Mouse (Mus musculus): ENCODE data around the gene Tmem220. TPM values are rescaled to one million over a fixed set of nuclear protein-coding genes. Genes with fewer than 3 reads are reported as not detected.
"Not testable (repeated sequence)": the region's sequence is repeated elsewhere in the genome, so short reads cannot be mapped to it uniquely, and the experiment has no call there.

The Tmem220 gene
- polyA plus RNA-seq, 1 experiment from 2014 or later, result 1.8 TPM

DNA sequence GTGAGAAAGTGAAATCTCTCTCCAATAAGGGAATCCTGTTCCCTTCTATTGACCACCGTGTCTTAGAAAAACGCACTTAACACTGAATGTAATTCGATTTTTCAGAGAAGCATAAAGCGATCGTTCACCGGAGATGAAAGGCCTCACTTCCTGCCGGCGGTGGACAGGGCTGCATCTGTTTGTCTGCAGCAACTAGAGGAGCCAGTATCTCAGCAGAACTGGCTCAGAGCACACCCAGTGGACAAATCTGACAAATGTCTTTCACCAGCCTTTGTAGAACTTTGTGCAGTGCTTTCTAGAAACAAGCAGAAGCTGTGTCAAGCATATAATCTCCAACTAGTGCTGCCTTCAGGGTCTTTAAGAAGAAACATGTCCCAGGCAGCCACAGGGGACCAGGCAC is 14.5 kb upstream of the Tmem220 start:
- Histone ChIP-seq H3K4me1 (ENCODE audit: control insufficient read depth, insufficient read depth, low read length) (peaks cover 6% of the 10 kb centered on the region; the same call in 1 of the 2 replicates), H3K36me3 (ENCODE audit: control insufficient read depth, insufficient read depth, low read length) (no peaks in the 10 kb centered on the region), H3K4me3 (replicated peaks; ENCODE audit: low read length) (no peak overlapping the region), H3K27me3 (ENCODE audit: control insufficient read depth, insufficient read depth, low read length) (no peaks in the 10 kb centered on the region), H3K4me2 (ENCODE audit: low read depth, low read length) (peak overlapping the region; percentile 35; the same call in 1 of the 2 replicates), H3K9me3 (replicated peaks; ENCODE audit: control insufficient read depth, low read length) (no peaks in the 10 kb centered on the region), H3K9ac (ENCODE audit: low read length) (no peak overlapping the region), H3K27ac (ENCODE audit: low read length) (no peak overlapping the region; the same call in none of the 2 replicates)
- no peak for ATAC-seq (ENCODE audit: insufficient read depth, low FRiP score)
- WGBS, result 4% methylated on average over 8 of the region's 8 CpGs

DNA sequence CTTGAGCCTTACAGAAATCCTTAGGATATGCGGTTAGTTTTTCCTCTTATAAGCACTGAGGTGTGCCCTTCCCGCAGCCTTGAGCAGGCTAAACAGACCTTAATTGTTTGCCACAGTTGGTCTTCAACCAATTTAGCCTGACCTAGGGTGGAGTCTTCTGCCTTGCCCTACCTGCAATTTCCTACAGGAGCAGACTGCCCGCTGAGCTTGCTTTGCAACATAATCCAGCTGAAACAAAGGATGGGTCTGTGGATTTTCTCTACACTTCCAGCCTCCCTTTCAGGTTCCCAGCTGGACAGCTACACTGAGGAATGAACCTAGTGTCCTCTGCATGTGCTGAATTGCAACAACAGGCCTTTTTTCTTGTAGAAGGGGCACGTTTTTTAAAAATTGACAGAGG is 13.3 kb upstream of the Tmem220 start:
- no peak overlapping the region for H3K27ac ChIP-seq (ENCODE audit: low read length)
- no peaks in the 10 kb centered on the region for H3K27me3 ChIP-seq (ENCODE audit: control insufficient read depth, insufficient read depth, low read length)
- no peaks in the 10 kb centered on the region for H3K9me3 ChIP-seq (replicated peaks; ENCODE audit: control insufficient read depth, low read length)
- H3K4me1 ChIP-seq (ENCODE audit: control insufficient read depth, insufficient read depth, low read length), result peaks cover 6% of the 10 kb centered on the region; the same call in 1 of the 2 replicates
- H3K4me2 ChIP-seq (ENCODE audit: low read depth, low read length), result no peak overlapping the region
- H3K4me3 ChIP-seq (replicated peaks; ENCODE audit: low read length), result no peak overlapping the region
- H3K36me3 ChIP-seq (ENCODE audit: control insufficient read depth, insufficient read depth, low read length), result no peaks in the 10 kb centered on the region
- 48% methylated on average over 4 of the region's 4 CpGs for WGBS
- ATAC-seq (ENCODE audit: insufficient read depth, low FRiP score), result no peak
- H3K9ac ChIP-seq (ENCODE audit: low read length), result no peak overlapping the region

DNA sequence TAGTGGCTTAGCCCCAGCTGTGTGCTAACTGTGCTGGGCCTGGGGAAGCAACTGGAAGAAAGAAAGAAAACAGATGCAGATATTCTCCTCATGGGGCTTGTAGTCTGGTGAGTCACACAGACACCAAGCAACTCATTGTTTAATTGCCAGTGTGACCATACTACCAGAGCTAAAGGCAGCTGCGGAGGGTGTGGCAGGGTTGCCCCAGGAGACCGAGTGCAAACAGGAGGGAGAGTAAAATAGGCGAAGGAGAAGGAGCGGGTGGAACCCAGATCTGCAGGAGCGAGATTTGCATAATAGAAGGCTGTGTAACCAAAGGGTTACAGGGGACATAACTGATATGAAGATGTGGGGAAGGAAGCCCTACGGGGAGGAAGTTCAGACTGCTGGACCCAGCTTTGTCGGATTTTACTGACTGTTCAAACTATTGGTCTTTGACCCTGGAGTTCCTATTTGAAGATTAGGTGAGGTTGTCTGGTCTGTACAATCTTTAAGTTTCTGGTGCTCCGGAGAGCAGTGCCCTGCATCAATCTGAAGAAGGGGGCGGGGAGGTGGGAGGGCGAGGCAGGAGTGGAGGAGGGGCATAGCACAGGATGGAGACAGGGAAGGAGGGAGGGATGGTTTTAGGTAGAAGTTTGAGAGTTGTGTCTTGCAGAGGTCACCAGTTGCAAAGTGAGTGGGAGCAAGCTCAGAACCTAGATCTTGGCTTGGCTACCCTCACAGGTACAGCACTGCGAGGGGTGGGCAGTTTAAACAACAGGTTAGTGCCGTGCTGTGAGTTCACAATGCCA is 7.0 kb upstream of the Tmem220 start:
- Histone ChIP-seq H3K27me3 (ENCODE audit: control insufficient read depth, insufficient read depth, low read length) (no peaks in the 10 kb centered on the region), H3K4me3 (replicated peaks; ENCODE audit: low read length) (peak overlapping the region; percentile 13), H3K27ac (ENCODE audit: low read length) (peak overlapping the region; percentile 80), H3K4me2 (ENCODE audit: low read depth, low read length) (peak overlapping the region; percentile 29), H3K4me1 (ENCODE audit: control insufficient read depth, insufficient read depth, low read length) (peaks cover 5% of the 10 kb centered on the region; the same call in 1 of the 2 replicates), H3K9ac (ENCODE audit: low read length) (peak overlapping the region; percentile 18), H3K36me3 (ENCODE audit: control insufficient read depth, insufficient read depth, low read length) (no peaks in the 10 kb centered on the region), H3K9me3 (replicated peaks; ENCODE audit: control insufficient read depth, low read length) (no peaks in the 10 kb centered on the region)
- 13% methylated on average over 12 of the region's 12 CpGs for WGBS
- ATAC-seq (ENCODE audit: insufficient read depth, low FRiP score), result peak; percentile 86

DNA sequence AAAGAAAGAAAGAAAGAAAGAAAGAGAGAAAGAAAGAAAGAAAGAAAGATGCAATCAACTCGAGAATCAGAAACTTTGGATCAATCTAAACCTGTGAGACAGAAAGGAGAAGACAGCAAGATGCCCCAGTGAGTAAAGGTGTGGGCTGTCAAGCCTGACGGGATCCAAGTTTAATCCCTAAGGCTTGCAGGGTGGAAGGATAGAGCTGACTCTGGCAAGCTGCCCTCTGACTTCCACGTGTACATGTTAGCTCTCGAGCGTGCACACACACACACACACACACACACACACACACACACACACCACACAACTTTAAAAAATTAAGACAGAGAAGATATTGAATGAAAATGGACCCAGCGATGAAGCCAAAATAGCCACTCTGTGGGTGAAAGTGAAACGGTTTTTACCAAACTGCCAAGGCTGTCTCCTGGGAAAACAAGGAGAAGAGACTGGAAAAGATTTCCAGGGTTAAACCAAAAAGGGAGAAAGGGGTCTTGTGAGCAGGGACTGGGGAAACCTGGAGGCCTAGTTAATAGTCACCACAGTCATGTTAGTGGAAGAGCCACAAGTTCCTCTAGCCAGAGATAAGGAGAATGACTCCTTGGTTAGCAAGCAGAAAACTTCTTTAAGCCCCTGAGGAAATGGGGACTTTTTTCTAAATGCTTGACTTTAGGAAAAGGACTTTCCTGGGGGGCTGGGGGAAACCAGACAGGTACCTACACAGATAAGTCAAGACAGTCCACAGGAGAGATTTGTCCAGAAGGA is 5.1 kb upstream of the Tmem220 start:
- no peak overlapping the region for H3K4me2 ChIP-seq (ENCODE audit: low read depth, low read length)

DNA sequence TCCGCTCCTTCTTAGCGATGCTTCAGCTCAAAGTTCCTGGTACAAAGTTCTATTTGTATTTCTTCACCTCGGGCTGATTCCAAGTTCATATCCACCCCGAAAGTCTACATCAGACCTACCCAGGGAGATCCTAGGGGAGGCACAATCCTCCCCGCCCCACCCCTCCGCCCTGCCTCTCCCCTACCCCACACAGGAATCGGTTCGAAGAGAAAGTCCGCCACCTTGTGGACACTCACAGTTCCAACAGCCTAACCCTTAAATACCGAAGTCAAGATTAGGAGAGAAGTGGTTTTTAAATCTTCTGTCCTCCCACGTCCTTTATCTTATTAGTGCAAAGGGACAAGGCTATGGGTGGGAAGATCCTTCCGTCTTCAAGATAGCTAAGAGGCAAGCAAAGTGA is 4.0 kb upstream of the Tmem220 start:
- H3K4me3 ChIP-seq (replicated peaks; ENCODE audit: low read length), result peak overlapping the region; percentile 22
- no peaks in the 10 kb centered on the region for H3K36me3 ChIP-seq (ENCODE audit: control insufficient read depth, insufficient read depth, low read length)
- H3K4me2 ChIP-seq (ENCODE audit: low read depth, low read length), result peak overlapping the region; percentile 46

More for the DNA sequence above, 5.1 kb upstream of the Tmem220 start:
- Histone ChIP-seq H3K4me3 (replicated peaks; ENCODE audit: low read length) (no peak overlapping the region), H3K9me3 (replicated peaks; ENCODE audit: control insufficient read depth, low read length) (no peaks in the 10 kb centered on the region), H3K27ac (ENCODE audit: low read length) (peak overlapping the region; percentile 57), H3K27me3 (ENCODE audit: control insufficient read depth, insufficient read depth, low read length) (no peaks in the 10 kb centered on the region), H3K9ac (ENCODE audit: low read length) (no peak overlapping the region), H3K4me1 (ENCODE audit: control insufficient read depth, insufficient read depth, low read length) (peaks cover 5% of the 10 kb centered on the region; the same call in 1 of the 2 replicates), H3K36me3 (ENCODE audit: control insufficient read depth, insufficient read depth, low read length) (no peaks in the 10 kb centered on the region)
- WGBS, result 54% methylated on average over 7 of the region's 7 CpGs
- no peak for ATAC-seq (ENCODE audit: insufficient read depth, low FRiP score)

DNA sequence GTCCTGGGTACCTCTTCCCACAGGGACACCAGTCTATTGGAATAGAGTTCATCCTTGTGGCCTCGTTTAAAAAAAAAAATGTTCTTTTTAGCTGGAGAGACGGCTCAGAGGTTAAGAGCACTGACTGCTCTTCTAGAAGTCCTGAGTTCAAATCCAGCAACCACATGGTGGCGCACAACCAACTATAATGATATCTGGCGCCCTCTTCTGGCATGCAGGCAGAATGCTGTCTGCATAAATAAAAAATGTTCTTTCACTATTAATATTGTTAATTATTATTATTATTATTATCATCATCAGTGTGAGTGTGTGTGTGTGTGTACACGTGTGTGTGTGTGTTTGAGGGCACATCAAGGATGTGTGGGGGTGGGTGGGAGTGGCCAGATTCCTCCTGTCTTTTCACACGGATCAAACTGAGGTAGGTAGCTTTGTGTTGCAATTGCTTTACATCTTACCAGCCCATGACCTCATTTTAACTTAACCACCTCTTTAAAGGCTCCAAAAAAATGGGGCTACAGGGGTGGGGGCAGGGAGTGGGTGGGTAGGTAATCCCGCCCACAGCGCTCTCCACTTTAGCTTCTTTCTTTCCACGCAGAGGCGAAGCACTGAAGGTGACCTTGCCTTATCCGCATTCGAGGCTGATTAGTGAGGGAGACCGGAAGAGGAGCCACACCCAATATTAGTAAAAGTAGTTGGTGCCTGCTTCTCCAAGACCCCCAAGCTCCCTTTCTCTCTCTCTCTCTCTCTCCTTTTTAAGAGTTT is 2.4 kb upstream of the Tmem220 start:
- Histone ChIP-seq H3K36me3 (ENCODE audit: control insufficient read depth, insufficient read depth, low read length) (no peaks in the 10 kb centered on the region), H3K4me1 (ENCODE audit: control insufficient read depth, insufficient read depth, low read length) (peaks cover 5% of the 10 kb centered on the region; the same call in 1 of the 2 replicates), H3K27me3 (ENCODE audit: control insufficient read depth, insufficient read depth, low read length) (no peaks in the 10 kb centered on the region), H3K27ac (ENCODE audit: low read length) (no peak overlapping the region), H3K9me3 (replicated peaks; ENCODE audit: control insufficient read depth, low read length) (no peaks in the 10 kb centered on the region), H3K4me2 (ENCODE audit: low read depth, low read length) (no peak overlapping the region), H3K4me3 (replicated peaks; ENCODE audit: low read length) (no peak overlapping the region), H3K9ac (ENCODE audit: low read length) (no peak overlapping the region)
- WGBS, result 82% methylated on average over 13 of the region's 13 CpGs
- no peak for ATAC-seq (ENCODE audit: insufficient read depth, low FRiP score)

More for the DNA sequence above, 4.0 kb upstream of the Tmem220 start:
- no peaks in the 10 kb centered on the region for H3K27me3 ChIP-seq (ENCODE audit: control insufficient read depth, insufficient read depth, low read length)
- H3K9ac ChIP-seq (ENCODE audit: low read length), result peak overlapping the region; percentile 38
- peak overlapping the region; percentile 57; the same call in 1 of the 2 replicates for H3K27ac ChIP-seq (ENCODE audit: low read length)
- no peaks in the 10 kb centered on the region for H3K9me3 ChIP-seq (replicated peaks; ENCODE audit: control insufficient read depth, low read length)
- peaks cover 5% of the 10 kb centered on the region; the same call in 1 of the 2 replicates for H3K4me1 ChIP-seq (ENCODE audit: control insufficient read depth, insufficient read depth, low read length)
- 4% methylated on average over 12 of the region's 12 CpGs for WGBS
- peak; percentile 48 for ATAC-seq (ENCODE audit: insufficient read depth, low FRiP score)

DNA sequence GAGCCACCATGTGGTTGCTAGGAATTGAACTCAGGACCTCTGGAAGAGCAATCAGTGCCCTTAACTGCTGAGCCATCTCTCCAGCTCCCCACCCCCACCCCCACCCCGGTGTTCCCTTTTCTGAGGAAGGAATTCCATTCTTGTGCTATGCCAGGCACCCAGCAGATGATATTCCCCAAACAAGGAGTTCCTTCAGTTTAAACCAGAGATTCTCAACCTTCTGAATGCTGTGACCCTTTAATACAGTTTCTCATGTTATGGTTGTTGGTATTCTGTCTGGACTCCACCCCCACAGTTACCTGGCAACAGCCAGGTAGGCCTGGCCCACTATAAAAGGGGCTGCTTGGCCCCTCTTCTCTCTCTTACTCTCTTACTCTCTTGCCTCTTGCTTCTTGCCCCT is 1.8 kb upstream of the Tmem220 start:
- ATAC-seq (ENCODE audit: insufficient read depth, low FRiP score); H3K9ac ChIP-seq (ENCODE audit: low read length); H3K4me2 ChIP-seq (ENCODE audit: low read depth, low read length); H3K27ac ChIP-seq (ENCODE audit: low read length); H3K4me3 ChIP-seq (replicated peaks; ENCODE audit: low read length); H3K36me3 ChIP-seq (ENCODE audit: control insufficient read depth, insufficient read depth, low read length); H3K27me3 ChIP-seq (ENCODE audit: control insufficient read depth, insufficient read depth, low read length); H3K9me3 ChIP-seq (replicated peaks; ENCODE audit: control insufficient read depth, low read length); H3K4me1 ChIP-seq (ENCODE audit: control insufficient read depth, insufficient read depth, low read length): not testable (repeated sequence)
- WGBS, result 25% methylated on average over 1 of the region's 1 CpGs

DNA sequence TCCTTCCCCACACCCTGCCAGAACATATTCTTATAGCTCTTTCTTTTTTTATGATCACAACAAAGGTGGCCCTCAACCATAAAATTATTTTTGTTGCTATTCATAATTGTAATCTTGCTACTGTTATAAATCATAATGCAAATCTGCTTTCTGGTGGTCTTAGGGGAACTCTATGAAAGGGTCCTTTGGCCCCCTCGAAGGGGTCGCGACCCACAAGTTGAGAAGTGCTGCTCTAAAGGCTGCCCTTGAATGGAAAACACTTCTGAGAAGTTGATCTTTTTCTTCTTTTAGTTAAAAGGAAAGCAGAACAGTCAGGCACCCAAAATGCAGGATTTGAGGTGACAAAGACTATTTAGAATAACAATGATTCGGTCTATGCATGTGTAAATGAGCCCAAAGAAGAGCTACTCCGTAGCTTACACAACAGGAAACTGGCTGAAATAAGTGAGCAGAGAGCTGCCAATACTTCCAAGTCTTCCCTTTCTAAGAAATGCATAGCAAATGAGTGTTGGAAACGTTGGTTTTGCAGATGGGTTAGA is 1.1 kb upstream of the Tmem220 start:
- Histone ChIP-seq H3K4me2 (ENCODE audit: low read depth, low read length) (peak overlapping the region; percentile 61; the same call in 1 of the 2 replicates), H3K27me3 (ENCODE audit: control insufficient read depth, insufficient read depth, low read length) (no peaks in the 10 kb centered on the region), H3K4me1 (ENCODE audit: control insufficient read depth, insufficient read depth, low read length) (no peaks in the 10 kb centered on the region), H3K9me3 (replicated peaks; ENCODE audit: control insufficient read depth, low read length) (no peaks in the 10 kb centered on the region), H3K27ac (ENCODE audit: low read length) (no peak overlapping the region), H3K36me3 (ENCODE audit: control insufficient read depth, insufficient read depth, low read length) (no peaks in the 10 kb centered on the region), H3K9ac (ENCODE audit: low read length) (no peak overlapping the region), H3K4me3 (replicated peaks; ENCODE audit: low read length) (no peak overlapping the region; the same call in 1 of the 2 replicates)
- WGBS, result 45% methylated on average over 6 of the region's 6 CpGs
- no peak for ATAC-seq (ENCODE audit: insufficient read depth, low FRiP score)
